Mouse (Mus musculus) frontal cortex, postnatal 10 days (tissue): ENCODE results near the gene Mllt3.
A peak's percentile ranks its signal among the peaks of the same experiment; 100 is the strongest.

Source experiments
- DNase-seq, 2 experiments: peaks; one replicate each; pipeline ENCODE4 v3.0.0; 2022; ENCODE audit warnings: low spot score in 2 of 2, mixed read lengths in 1 of 2

Gene Mllt3

DNA sequence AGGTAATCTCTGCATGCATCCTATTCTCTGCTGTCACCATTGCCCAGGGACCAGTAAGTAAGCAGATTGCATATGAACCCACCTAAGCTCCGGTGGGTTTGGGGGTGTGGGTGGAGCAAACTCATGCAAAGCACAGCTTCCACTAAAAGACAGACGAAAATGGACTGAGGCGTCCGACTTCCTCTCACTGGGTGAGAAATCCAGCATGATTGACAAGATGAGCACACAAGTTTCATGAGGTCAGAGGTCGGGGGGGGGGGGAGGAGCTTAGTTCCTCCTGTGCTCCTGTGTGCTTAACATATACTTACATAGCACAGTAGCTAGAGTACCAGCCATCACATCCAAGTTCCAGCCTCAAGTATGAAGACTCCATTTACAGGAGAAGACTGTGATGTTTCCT lies 206.8 kb downstream of the Mllt3 start:
- DNase-seq: no peak

DNA sequence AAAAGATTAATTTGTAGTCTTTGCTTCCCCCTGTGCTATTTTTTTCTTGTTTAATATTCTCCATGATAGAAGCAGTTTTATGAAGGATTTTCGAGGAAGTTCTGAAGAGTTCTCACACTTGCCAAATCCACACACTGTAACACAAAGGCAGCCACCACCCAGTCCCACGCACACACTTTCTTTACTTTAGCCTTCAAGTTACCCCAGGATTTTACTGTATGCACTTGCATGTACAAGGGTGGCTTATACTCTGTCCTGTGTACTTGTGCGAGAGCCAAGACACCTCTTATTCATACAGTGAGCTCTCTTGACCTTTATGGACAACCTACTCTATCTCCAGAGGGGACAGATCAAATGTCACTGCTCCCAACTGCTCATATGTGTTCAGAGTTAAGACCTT lies 209.5 kb downstream of the Mllt3 start:
- DNase-seq: no peak

DNA sequence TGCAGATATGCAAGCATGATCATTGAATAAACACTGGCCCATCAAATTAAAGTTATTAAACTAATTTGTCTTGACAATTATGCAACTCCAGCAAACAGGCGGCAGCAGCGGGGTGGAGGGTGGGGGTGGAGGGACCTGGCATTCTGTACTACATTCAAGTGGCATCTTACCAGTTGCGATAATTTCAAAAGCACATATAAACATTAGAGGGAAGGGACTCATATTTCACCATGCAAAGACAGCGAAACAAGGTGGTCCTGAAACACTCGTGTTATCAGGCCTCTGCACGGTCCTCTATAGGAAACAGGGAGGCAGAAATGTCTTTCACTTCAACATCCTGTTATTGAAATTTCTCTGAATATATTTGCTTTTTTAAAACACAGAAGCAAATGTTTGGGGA lies 210.0 kb downstream of the Mllt3 start:
- DNase-seq: no peak

DNA sequence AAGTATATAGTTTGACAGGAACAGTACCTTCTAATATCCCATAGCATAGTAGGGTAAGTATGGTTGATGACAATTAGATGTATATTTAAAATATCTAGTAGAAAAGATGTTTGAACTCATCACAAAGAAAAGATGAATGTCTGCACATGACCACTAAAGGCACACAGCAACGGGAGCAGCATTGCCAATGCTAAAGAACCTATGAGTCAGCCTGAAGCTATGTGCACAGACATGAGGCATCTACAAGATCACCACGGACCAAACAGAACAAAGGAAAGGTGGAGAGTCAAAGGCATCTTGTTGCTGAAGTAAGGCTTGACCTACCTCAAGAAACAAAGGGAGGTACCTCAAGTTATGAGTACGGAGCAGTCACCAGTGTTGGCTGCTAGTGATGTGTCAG lies 212.3 kb downstream of the Mllt3 start:
- no peak for DNase-seq

DNA sequence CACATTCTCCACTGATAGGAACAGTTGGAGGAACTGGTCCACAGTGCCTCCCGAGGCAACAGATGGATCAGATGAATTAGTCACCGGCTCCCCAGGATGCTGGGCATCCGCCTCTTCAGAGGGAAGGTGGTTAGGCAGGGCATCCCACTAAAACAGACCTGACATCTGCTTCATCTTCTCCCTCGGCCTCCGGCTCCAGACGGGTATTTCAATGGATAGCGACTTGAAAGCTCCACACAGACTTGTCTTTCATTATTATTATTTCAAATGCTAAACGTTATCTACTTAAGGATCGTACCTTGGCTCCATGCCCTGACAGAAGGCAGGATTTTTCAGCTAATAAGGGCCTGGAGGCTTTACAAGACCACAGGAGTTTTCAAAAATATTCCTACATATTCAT lies 214.0 kb downstream of the Mllt3 start:
- no peak for DNase-seq

DNA sequence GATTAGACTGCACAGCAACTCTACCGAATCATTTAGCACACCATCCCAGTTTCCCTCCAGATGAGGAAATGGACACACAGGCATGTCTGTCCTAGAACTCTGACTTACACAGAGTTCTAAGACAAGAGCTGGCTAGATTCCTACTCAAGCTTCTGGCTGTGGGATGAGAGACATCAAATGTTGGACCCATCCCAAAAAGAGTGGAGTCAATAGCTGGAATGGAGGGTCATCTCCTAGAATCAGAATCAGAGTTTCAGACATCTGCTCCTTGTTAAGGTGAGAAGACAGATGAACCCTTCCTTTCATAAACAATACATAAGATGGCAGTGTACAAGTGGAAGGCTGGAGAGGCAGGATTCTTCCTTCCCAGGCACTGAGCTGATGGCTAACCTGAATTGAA lies 214.9 kb downstream of the Mllt3 start:
- DNase-seq: no peak

DNA sequence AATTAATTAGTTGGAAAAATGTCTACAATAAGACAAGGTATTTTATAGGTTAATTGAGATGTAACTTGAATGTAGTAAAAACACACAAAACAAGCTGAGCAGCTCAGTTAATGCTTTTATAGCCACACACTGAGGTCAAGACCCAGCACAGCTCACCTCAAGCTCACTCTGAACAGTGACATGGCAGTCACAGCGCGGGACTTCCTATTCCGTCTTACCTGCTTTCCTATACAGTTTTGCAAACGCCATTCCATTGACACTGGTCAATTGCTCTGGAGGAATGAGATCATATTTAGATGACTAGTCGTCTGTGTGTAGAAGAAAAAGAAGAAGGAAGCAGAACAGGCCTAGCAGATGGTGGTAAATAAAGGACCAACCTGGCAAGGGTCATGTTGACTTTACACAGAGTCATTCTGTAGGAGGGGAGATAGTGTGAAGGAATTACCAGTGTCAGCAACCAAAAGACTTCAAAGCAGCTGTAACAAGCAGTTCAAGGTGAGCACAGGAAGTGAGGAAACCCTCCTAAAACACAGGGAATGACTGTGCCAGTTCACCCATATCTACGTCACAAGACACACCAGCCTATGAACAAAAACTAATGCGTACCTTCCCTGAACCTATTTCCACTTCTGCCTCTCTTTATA lies 217.6 kb downstream of the Mllt3 start:
- DNase-seq: no peak

DNA sequence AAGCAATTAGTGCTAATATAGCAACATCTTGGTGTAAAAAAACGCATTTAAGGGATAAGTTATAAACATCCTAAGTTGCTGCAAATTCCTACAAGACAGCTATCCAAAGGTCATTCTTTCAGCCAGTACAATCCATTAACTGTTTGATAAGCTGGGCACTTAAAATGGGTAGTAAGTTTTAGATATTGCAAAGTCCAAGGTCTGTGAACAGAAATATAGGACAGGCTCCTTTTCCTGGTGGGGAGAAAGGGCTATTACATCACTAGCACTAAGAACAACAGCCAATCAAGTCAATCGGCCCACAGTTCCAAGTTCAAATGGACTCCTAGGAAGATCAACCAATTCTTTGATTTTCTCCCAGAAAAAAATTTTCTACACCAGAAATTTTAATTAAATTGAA lies 221.3 kb downstream of the Mllt3 start:
- no peak for DNase-seq

DNA sequence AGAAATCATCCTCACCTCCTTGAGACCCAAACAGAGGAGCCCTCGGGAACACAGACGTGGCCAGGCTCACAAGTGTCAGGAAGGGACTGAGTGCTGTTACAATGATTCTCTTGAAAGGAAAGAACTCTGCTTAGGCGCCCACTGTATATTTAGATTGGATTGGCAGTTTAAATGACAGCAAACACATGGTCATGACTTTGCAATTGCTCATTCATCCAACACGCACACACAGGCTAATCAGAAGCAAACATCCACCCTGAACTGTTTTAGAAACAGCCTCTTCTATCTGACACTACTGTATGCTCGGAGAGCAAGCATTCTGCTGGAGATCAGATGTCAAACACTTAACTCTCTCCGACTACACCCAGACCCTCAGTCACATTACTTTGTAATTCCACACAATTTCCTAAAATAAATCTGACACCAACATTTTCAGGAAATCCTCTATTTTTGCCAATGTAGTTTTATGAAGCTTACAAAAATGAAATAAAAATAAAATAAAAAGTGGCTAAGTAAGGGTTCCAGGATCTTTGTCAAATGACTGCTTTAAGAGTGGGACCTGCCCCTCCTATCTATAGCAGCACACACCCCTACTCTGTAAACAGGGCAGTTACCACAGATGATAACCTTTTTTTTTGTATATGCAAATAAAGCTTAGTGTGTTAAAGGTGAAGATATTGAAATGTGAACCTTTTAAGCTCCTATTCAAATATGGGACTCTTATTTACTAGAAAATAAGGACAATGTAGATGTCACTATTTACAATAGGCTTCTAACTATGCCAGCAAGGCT lies 226.8 kb downstream of the Mllt3 start:
- DNase-seq: no peak

DNA sequence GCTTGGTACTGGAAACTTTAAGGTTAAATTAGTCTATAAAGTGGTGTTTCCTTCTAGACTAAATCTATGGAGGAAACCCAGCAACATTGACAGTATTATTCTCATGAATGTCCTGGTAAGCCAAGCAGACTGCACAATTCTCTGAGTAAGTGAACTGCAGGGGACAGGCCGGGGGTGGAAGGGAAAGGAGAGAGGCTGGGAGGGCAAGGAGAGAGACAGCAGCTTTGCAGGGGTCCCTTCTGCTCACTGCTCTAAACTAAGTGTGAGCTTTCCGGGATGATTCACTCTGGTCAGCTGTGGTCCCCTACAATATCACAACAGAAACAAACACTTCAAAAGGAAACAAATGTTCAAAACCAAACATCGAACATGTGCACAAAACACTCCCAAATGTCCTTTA lies 228.6 kb downstream of the Mllt3 start:
- DNase-seq: no peak

DNA sequence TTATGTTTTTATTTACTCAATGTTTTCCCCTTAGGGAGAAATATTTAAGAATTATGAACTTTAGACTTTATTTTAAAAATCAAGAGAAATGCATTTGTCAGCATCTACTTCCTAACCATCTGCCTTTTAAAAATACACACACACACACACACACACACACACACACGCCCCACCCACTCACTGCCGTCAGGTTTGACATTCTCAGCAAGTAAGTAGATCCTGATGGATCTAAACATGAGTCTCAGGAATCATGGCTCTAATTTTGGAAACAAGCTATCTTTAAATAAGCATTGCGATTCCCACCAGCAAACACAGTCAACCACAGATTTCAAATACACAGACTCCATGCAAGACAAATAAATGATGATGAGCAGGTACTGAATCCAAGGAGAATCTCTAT lies 229.9 kb downstream of the Mllt3 start:
- DNase-seq: peak in 1 of 2 experiments; percentile 31

DNA sequence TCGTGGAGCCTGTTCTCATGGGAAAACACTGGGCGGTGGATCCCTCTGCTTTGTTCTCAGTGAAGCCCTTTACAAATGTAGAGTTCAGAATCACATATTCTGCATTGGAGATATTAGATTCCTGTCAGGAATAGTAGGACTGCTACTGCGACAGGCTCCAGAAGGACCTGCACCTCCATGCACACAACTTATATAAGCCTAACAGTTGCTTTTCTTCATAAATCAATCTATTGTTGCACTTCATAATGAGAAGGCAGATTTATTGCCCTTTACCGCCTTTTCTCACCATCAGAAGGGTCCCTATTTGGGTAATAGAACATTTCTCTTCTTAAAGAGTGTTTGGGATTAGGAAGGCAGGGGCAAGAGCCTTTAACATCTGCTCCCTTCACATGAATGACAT lies 231.0 kb downstream of the Mllt3 start:
- DNase-seq: no peak

DNA sequence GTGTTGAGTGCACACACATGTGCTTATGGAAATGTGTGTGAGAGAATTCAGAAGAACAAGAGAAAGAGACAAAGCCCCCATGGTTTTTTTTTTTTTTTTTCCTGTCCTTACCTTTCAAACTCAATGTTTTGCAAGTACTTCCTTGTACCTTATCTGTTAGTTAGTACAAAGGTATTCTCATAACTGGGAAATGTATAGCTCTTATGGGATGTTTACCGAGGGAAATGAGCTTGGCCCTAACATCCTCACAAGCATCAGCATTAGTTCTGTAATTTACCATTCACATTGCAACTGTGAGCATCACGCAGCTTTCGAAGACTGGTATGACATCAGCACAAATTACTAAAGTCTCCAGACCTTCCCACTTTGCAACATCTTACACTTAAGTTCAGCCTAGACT lies 231.8 kb downstream of the Mllt3 start:
- DNase-seq: no peak

DNA sequence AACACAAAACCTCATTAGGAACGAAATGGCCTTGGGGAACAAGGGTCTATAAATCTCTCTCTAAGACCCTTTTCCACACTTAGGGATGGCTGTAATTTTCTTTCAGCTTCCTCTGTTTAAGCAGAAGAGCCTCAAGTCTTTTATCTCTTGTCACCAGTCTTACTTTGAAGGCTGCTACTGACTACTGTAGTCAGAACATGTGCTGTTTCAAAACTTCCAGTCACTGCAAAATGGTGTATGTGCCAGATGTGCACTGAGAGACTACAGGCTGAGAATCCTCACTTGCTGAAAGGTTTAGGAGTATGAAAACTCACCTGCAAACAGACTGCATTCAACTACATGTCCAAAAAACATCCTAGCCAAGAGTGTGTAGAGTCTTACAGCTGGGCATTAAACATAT lies 232.9 kb downstream of the Mllt3 start:
- no peak for DNase-seq

DNA sequence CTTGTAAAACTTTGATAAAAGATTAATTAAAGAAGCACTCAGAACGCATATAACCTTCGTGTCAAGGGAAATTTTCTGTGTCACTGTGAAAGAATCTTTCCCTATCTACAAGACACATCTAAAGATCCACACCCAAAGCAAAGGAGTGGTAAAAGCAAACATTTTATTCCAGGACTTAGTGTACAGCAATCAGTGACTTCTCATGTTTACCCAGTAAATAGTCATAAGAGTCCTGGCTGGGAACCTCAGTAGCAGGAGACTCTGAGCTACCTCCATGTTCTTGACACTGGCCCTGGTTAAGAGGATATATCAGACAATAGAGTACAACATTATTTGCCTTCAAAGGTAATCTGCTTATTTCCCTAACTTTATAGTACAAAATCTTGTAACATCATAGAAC lies 233.7 kb downstream of the Mllt3 start:
- DNase-seq: no peak

DNA sequence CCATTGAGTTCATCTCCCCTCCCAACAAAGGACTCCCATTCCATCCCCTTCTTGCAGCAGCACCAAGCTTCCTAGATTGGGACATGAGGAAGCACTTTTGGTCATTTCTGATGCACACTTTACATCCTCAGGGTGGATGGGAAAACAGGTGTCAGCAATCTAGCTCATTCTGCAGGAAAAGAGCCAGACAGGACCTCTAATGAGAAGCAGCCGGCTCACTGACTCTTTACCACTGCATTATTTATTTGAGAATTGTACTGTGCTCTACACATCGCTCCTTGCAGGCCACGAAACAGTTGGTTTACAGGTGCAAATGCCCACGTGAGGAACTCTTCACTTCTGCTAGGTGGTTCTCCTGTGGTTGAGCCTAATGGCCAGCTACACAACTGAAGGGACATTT lies 237.9 kb downstream of the Mllt3 start:
- no peak for DNase-seq

DNA sequence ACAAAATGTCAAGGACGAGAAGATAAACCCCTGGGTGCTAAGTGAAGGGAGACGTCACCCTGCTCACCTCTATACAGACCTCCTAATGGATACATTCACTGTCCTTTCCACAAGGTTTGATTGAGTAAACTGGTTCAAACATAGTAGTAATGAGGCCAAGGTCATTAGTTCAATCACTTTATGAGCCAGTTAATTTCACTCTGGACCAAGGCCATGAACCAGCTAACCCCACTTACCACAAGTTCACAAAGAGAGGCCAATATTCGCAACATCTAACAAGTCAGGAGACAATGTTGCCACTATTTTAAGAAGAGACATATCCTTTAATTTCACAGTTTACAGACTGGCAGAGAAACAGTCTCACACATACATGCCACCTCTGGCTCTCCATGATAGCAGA lies 238.9 kb downstream of the Mllt3 start:
- DNase-seq: no peak

DNA sequence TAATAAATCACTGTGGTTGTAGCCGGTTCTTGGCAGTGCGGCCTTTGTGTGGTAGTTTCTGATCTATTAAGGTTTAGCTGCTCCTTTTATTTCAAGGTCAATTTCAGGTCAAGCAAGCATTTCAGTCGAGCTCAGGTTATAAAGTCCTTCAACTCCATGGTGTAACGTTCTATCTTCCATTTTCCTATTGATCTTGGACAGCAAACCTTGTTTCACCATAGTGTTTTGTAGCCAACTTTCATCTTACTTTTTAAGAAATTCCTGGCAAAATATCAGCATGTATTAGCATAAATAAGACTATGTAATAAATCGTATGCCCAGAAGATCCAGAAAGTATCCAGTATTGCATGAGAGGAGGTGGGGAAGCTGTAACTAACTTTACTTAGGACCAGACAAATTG lies 240.7 kb downstream of the Mllt3 start:
- DNase-seq: no peak

DNA sequence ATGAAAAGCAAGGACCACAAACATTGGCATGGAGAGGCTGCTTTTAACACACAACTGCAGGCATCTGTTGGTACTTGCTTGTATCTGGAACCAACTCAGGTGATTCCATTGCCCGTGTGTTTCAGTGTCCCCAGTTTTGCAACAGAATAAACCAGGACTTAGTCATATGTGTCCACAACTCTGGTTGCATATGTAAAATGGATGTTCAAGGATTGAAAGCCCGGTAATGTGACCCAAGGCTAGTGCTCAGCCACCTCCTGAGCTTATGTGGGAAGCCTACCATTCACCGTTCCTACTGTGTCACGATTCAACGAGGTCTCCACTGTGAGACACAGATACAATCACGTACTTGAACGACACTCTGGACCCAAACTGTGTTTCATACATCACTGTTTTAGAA lies 243.7 kb downstream of the Mllt3 start:
- no peak for DNase-seq

DNA sequence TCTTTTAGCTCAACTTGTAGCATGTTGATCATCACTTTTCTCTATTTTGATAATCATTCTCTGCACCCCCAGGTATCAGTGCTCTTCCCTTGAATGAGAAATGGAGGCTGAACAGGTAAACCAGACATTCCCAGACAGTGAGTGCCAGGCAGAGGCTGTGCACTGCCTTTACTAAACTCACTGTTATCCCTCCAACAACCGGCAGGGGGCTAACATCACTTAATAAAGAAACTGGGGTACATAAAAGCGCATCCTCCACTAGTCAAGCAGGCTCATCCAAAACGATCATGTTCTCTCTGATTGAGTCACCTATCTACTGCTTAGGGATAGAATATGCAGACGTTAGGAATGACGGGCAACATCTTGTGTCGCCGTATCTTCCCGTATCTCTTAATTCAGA lies 244.5 kb downstream of the Mllt3 start:
- DNase-seq: peak; percentile 18 to 32

DNA sequence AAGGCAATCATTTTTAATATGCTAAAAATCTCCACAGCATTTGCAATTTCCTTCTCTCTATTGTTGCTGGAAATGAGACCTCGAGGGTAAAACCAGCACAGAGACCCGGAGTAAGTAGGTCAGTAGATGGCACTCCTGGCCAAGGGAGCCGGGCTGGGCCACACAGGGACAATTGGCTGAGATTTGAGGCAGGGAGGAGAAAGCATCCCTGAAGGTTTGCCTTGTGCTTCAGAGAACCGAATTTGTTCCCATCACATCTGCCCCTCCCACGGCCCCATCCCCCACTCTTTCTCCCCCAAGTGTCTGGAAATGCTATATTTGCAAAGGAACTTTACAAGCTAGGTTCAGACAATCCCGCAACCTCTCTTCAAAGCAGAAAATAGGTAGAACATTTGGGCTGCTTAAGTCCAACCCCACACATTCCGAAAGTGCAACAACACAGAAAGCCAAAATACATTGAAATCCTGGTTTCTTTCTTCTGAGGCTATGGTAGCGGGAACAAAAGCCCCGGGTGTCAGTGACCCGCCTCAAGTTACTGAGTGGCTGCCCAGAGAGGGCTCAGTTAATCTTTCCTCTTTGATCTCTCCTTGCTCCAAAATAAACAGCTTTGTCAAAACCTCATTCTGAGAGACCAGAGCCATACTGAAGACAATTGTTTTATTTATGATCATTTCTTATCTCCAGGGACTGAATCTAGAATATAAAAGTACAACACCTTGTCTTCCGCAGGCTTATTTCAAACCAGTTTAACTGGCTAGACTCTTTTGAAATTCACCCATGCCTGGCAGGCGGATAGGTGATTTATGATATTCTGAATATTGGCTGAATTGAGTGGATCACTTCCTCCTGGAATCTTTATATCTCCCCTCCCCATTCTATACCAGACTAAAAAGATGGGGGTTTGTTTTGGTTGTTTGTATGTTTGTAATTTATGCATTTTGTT lies 247.8 kb downstream of the Mllt3 start:
- DNase-seq: peak; percentile 41 to 58

DNA sequence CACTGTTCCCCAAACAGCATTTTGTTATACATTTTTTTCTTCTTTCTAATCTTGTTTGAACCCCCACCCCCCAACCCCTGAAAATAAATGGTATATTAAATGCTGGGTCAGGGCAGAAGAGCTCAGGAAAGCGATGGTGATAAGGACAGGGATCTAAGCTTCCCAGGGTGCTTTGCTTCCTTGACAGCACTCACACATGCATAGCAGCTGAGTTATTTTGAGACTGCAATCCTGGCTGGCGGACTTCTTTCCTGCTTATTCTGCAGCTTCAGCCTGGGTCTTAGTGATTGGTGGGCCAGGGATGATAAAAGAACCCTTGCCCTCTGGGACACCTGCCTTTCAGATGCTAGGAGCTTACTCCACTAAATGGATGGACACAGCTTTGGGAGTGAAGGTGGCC lies 249.4 kb downstream of the Mllt3 start:
- DNase-seq: no peak

DNA sequence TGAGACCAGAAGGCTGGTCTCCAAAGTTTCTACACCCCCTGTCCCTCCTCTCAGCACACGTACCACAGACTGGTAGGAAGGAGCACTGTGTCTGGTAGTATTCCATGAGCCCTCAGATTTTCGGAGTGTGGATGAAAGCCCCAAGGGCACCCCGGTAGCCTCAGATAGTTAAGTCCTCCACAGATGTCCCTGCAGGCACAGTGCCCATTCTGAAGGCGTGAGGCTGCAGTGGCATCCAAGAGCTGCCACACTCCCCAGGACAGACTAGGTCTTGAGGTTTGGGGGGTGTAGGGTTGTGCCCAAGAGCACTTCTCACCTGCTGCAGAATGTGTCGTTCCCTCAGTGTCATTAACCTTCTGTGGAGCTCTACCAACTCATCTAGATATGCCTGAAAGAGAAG lies 251.2 kb downstream of the Mllt3 start:
- no peak for DNase-seq
